Mouse (Mus musculus) skeletal muscle tissue, adult 2 months (tissue): Measurements from ENCODE around the gene Nxpe4.
A peak's percentile ranks its signal among the peaks of the same experiment; 100 is the strongest.

Source experiments
- DNase-seq: peaks from one replicate; pipeline ENCODE4 v3.0.0-alpha.2; 2012; ENCODE audit warnings: low read depth, low spot score

The Nxpe4 gene

GRCm38 (mm10) chr9:48326338-48326737, 164.5 kb downstream of the Nxpe4 start:
- DNase-seq = no peak

- no peak for DNase-seq
These were observed 167.8 kb downstream of the Nxpe4 start for GRCm38 (mm10) chr9:48329597-48329996.

GRCm38 (mm10) chr9:48338783-48339455, 177.1 kb downstream of the Nxpe4 start:
- no peak for DNase-seq

GRCm38 (mm10) chr9:48339563-48339962, 177.7 kb downstream of the Nxpe4 start:
- DNase-seq = no peak

- DNase-seq = no peak
These were observed 179.0 kb downstream of the Nxpe4 start for GRCm38 (mm10) chr9:48340708-48341380.

- DNase-seq = no peak
These were observed 183.6 kb downstream of the Nxpe4 start for GRCm38 (mm10) chr9:48345456-48345855.

- DNase-seq = no peak
These were observed 184.0 kb downstream of the Nxpe4 start for GRCm38 (mm10) chr9:48345866-48346265.

GRCm38 (mm10) chr9:48353148-48353698, 191.4 kb downstream of the Nxpe4 start, which contains the start of gene Nxpe2:
Nxpe2 (minus strand) TSS chr9:48353454.
- DNase-seq = no peak

- no peak for DNase-seq
These were observed 192.3 kb downstream of the Nxpe4 start for GRCm38 (mm10) chr9:48354122-48354521.

GRCm38 (mm10) chr9:48354793-48355192, 193.0 kb downstream of the Nxpe4 start:
- DNase-seq = peak; percentile 49

- no peak for DNase-seq
These were observed 195.3 kb downstream of the Nxpe4 start for GRCm38 (mm10) chr9:48357097-48357496.

- no peak for DNase-seq
These were observed 199.0 kb downstream of the Nxpe4 start for GRCm38 (mm10) chr9:48360826-48361225.

- DNase-seq = peak; percentile 19
These were observed 200.2 kb downstream of the Nxpe4 start for GRCm38 (mm10) chr9:48361815-48362631.

- DNase-seq = no peak
These were observed 200.9 kb downstream of the Nxpe4 start for GRCm38 (mm10) chr9:48362743-48363142.

GRCm38 (mm10) chr9:48373232-48373878, 211.5 kb downstream of the Nxpe4 start:
- no peak for DNase-seq

- DNase-seq = no peak
These were observed 212.5 kb downstream of the Nxpe4 start for GRCm38 (mm10) chr9:48374357-48374756.

GRCm38 (mm10) chr9:48388451-48388850, 226.6 kb downstream of the Nxpe4 start:
- no peak for DNase-seq

- DNase-seq = no peak
These were observed 228.2 kb downstream of the Nxpe4 start for GRCm38 (mm10) chr9:48389983-48390382.

- DNase-seq = no peak
These were observed 241.9 kb downstream of the Nxpe4 start for GRCm38 (mm10) chr9:48403590-48404209.

- no peak for DNase-seq
These were observed 242.9 kb downstream of the Nxpe4 start for GRCm38 (mm10) chr9:48404687-48405086.
